Mouse (Mus musculus): ENCODE measurements at regions not wholly inside any gene's neighbourhood (a gene's known extent, or its start where the extent isn't known, plus 50 kb on each side); places are given as distances from the start of the nearest gene placed in this dataset.

DNA sequence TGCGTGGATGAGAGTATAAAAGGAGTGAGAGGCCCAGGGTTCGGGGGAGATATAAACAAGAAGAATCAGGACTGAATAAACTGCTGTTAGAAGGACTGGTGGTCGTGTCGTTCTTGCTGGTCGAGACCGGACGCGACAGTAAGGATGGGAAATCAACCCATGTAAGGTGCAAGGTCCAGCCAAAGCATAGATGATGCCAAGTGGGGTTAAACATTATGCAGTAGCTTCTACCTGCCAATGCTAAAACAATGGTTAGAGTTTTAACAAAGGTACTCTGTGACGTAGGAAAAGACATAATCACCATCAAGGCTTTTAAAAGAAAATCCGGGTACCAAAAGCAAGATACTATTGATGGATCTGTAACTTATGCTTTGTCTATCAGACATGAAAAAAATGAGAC, 58.4 kb upstream of the Tmc1 start:
- no peak for DNase-seq

GRCm38 (mm10) chr19:21009607-21010006, 55.6 kb upstream of the Tmc1 start:
- no peak for DNase-seq

DNA sequence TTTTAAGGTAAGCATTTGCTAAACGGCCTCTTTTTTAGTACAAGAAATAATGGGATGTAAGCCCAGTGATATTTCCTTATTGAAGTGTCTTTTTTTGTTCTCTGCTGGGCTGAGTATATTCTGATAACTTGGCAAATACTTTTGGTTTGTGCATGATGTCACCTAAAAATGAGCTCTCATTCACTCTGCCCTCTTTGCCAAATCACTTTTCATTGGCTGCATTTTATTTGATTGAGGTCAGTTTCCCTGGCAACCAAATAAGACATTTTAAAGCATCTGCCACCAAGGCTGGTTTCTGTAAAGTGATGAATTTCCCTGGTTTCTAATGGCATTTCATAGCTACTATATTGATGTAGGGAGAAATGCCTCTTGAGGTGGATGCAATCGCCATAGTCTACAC, 50.4 kb upstream of the Tmc1 start:
- no peak for DNase-seq

All from adrenal gland, postnatal 10 days (tissue).